Mouse (Mus musculus) embryo, embryonic 11.5 days (tissue): ENCODE results near the gene Camp.
"Not testable (repeated sequence)": the region's sequence is repeated elsewhere in the genome, so short reads cannot be mapped to it uniquely, and the experiment has no call there.

Source experiments
- DNase-seq: peaks from one replicate; pipeline ENCODE4 v3.0.0-alpha.2; 2012; ENCODE audit warnings: low read depth, low spot score

Camp gene

GRCm38 (mm10) chr9:109854341-109854740, 4.9 kb upstream of the Camp start:
- DNase-seq = no peak

GRCm38 (mm10) chr9:109850099-109850498, 682 bp upstream of the Camp start:
- DNase-seq = no peak

- DNase-seq = no peak
These were observed 16.4 kb downstream of the Camp start for GRCm38 (mm10) chr9:109833088-109833412.

GRCm38 (mm10) chr9:109832391-109833087, 16.9 kb downstream of the Camp start, which contains the start of gene Nme6:
Gene Nme6, plus strand, starts transcription at chr9:109832749.
- peak; percentile 76 for DNase-seq

- no peak for DNase-seq
These were observed 23.2 kb downstream of the Camp start for GRCm38 (mm10) chr9:109826181-109826580.

- no peak for DNase-seq
These were observed 23.7 kb downstream of the Camp start for GRCm38 (mm10) chr9:109825739-109826138.

- DNase-seq = no peak
These were observed 33.1 kb downstream of the Camp start for GRCm38 (mm10) chr9:109816341-109816740.

- no peak for DNase-seq
These were observed 36.0 kb downstream of the Camp start for GRCm38 (mm10) chr9:109813424-109813823.

- no peak for DNase-seq
These were observed 37.4 kb downstream of the Camp start, which contains the start of gene Spink8 for GRCm38 (mm10) chr9:109811980-109812379. Gene Spink8, plus strand, starts transcription at chr9:109812280.

- DNase-seq = no peak
These were observed 41.5 kb downstream of the Camp start for GRCm38 (mm10) chr9:109807898-109808297.

- no peak for DNase-seq
These were observed 42.6 kb downstream of the Camp start for GRCm38 (mm10) chr9:109806695-109807293.

- no peak for DNase-seq
These were observed 43.2 kb downstream of the Camp start for GRCm38 (mm10) chr9:109806260-109806659.

- DNase-seq = not testable (repeated sequence)
These were observed 43.8 kb downstream of the Camp start for GRCm38 (mm10) chr9:109805596-109805995.

GRCm38 (mm10) chr9:109798051-109798450, 51.4 kb downstream of the Camp start:
- peak; percentile 11 for DNase-seq
